Mouse (Mus musculus) midbrain, embryonic 16.5 days (tissue): ENCODE results near the gene Olfr1263. TPM values are rescaled to one million over a fixed set of nuclear protein-coding genes. Genes with fewer than 3 reads are reported as not detected.

Experiments
- ATAC-seq: fragments of 200-750 bp; cut with Nextera tagmentation; 2 replicates; pipeline ENCODE4 v1.8.0; 2017; ENCODE audit warnings: moderate TSS enrichment
- H3K27ac ChIP-seq: fragments of 300-500 bp; sonication (generic); 2 replicates; pipeline ENCODE4 v1.5.1; 2014; ENCODE audit warnings: mild to moderate bottlenecking, low read length, mixed read lengths
- H3K27me3 ChIP-seq: fragments of 300-500 bp; sonication (generic); 2 replicates; pipeline ENCODE4 v1.6.1; 2014; ENCODE audit warnings: low read depth, low read length, mixed read lengths; ENCODE audit not compliant: control insufficient read depth, insufficient read depth
- H3K36me3 ChIP-seq: fragments of 300-500 bp; sonication (generic); 2 replicates; pipeline ENCODE4 v1.6.1; 2014; ENCODE audit warnings: mild to moderate bottlenecking, low read length, moderate library complexity, mixed read lengths; ENCODE audit not compliant: control insufficient read depth, insufficient read depth
- H3K4me1 ChIP-seq: fragments of 300-500 bp; sonication (generic); 2 replicates; pipeline ENCODE4 v1.6.1; 2014; ENCODE audit warnings: mild to moderate bottlenecking, low read length, mixed read lengths; ENCODE audit not compliant: control insufficient read depth, insufficient read depth
- H3K4me2 ChIP-seq: fragments of 300-500 bp; sonication (generic); 2 replicates; pipeline ENCODE4 v1.6.1; 2014; ENCODE audit warnings: mild to moderate bottlenecking, low read length, mixed read lengths
- H3K4me3 ChIP-seq: fragments of 300-500 bp; sonication (generic); 2 replicates; pipeline ENCODE4 v1.5.1; 2014; ENCODE audit warnings: low read depth, mild to moderate bottlenecking, low read length, moderate library complexity, mixed read lengths
- H3K9ac ChIP-seq: fragments of 300-500 bp; sonication (generic); 2 replicates; pipeline ENCODE4 v1.6.1; 2014; ENCODE audit warnings: low read depth, low read length, mixed read lengths
- H3K9me3 ChIP-seq: fragments of 300-500 bp; sonication (generic); replicated peaks from 2 replicates; pipeline ENCODE4 v1.6.1; 2014; ENCODE audit warnings: mild to moderate bottlenecking, low read length, mixed read lengths; ENCODE audit not compliant: control insufficient read depth, poor library complexity, severe bottlenecking
- WGBS: fragments of 180-500 bp; shearing (Covaris S2); extraction: QIAGEN DNeasy Blood & Tissue Kit; methylation state at CpG from one replicate; pipeline ENCODE4 v1.1.7; 2014; 5-methylcytosine and 5-hydroxymethylcytosine counted together
- polyA plus RNA-seq: library from polyadenylated mRNA; unstranded; fragments of >200 nt; fragmentation: Nextera tagmentation; extraction: Ambion mirVana; gene quantifications from 2 replicates; pipeline ENCODE4 v1.2.1, GENCODE M21; 2015

Olfr1263 gene
- not detected in 2 replicates for polyA plus RNA-seq

DNA sequence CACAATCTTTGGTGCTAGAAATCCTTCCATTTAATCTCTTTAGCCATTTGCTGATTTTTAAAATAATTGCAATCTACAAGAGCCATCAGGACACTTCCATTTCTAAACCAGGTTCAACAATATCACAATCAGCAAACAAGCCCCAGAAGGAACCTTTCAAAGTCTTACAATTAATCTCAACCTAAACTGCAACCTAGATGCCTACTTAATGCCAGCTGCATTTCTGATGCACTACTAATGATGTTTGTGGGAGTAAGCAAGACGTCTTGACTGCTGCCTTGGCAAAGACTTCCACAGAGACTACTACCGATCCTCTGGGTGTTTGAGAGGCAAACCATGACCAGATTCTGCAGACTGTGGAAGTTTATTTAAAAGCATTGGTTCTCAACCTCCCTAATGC lies at the start of gene Olfr1263:
TSS of gene Olfr1263 (plus strand) at position 301 of the 400 bp plus-strand sequence.
- no peak within 1 kb of the TSS for H3K27ac ChIP-seq
- H3K4me3 ChIP-seq = no peak within 1 kb of the TSS
- H3K4me2 ChIP-seq = no peak within 1 kb of the TSS
- 81% methylated on average over 2 of the region's 2 CpGs for WGBS
- H3K9ac ChIP-seq = no peak within 1 kb of the TSS
- H3K36me3 ChIP-seq = no peaks in the 10 kb centered on the region
- no peaks in the 10 kb centered on the region for H3K4me1 ChIP-seq
- H3K27me3 ChIP-seq = no peaks in the 10 kb centered on the region
- ATAC-seq = no peak
- H3K9me3 ChIP-seq = no peaks in the 10 kb centered on the region

DNA sequence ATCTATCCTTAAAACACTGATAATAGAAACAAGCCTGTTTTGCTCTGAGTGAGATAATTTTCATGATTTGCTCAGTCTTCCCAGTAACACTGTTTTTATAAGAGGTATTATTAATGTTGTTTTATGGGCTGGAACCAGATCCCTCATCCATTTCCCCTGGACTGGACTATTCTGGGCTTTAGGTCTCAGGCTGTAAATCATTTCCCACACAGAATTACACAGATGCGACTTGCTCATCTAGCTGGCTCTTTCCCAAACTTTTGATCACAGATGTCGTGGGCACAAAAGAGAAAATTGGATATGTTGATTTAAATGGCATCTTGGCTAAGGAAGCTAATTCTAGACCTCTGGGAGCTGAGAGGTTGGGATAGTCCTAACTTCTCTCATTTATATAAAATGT lies 37.7 kb upstream of the Olfr1263 start, which contains the start of gene Olfr1260:
TSS of gene Olfr1260 (plus strand) at position 157 of the 400 bp plus-strand sequence.
- no peak within 1 kb of the TSS for H3K4me2 ChIP-seq
- ATAC-seq = no peak
- H3K9me3 ChIP-seq = no peaks in the 10 kb centered on the region
- H3K4me1 ChIP-seq = no peaks in the 10 kb centered on the region
- no peak within 1 kb of the TSS for H3K4me3 ChIP-seq
- no peaks in the 10 kb centered on the region for H3K27me3 ChIP-seq
- WGBS = 57% methylated on average over 2 of the region's 2 CpGs
- H3K27ac ChIP-seq = no peak within 1 kb of the TSS
- H3K36me3 ChIP-seq = no peaks in the 10 kb centered on the region
- no peak within 1 kb of the TSS for H3K9ac ChIP-seq

DNA sequence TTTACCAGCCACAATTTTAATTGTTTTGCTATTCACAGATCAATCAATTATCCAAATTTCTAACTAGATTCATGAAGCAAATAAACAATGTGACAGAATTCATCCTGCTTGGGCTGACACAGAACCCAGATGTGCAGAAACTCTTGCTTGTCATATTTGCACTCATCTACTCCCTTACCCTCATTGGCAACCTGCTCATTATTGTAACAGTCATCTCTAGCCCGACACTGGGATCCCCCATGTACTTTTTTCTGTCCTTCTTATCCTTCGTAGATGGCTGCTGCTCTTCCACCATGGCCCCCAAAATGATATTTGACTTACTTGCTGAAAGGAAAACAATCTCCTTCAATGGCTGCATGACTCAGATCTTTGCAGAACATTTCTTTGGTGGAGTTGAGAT lies 34.2 kb upstream of the Olfr1263 start:
- Histone ChIP-seq H3K4me1 (no peaks in the 10 kb centered on the region), H3K9ac (no peak overlapping the region), H3K4me2 (no peak overlapping the region), H3K27ac (no peak overlapping the region), H3K27me3 (no peaks in the 10 kb centered on the region), H3K4me3 (no peak overlapping the region), H3K9me3 (no peaks in the 10 kb centered on the region), H3K36me3 (no peaks in the 10 kb centered on the region)
- WGBS = 86% methylated on average over 2 of the region's 2 CpGs
- ATAC-seq = no peak

DNA sequence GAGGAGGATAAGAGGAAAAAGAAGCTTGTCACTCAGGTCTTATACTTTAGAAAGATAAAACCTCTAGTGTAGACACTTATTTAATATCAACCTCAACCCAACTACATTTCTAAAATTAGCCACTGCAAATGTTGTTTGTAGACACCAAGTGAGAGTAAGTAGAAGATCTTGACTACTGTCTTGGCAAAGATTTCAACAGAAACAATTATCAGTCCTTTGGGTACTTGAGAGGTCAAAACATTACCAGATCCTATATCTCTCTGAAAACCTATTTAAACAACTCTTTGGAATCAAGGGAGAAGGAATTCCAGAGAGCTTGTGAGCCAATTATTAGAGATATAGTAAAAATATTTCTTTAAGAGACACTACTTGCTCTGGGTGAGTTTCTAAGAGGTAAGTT lies 21.0 kb upstream of the Olfr1263 start, which contains the start of gene Olfr1261:
TSS of gene Olfr1261 (plus strand) at position 301 of the 400 bp plus-strand sequence.
- Histone ChIP-seq H3K27ac (no peak within 1 kb of the TSS), H3K9me3 (no peaks in the 10 kb centered on the region), H3K27me3 (no peaks in the 10 kb centered on the region), H3K4me2 (no peak within 1 kb of the TSS), H3K9ac (no peak within 1 kb of the TSS), H3K4me1 (no peaks in the 10 kb centered on the region), H3K36me3 (no peaks in the 10 kb centered on the region), H3K4me3 (no peak within 1 kb of the TSS)
- no peak for ATAC-seq

DNA sequence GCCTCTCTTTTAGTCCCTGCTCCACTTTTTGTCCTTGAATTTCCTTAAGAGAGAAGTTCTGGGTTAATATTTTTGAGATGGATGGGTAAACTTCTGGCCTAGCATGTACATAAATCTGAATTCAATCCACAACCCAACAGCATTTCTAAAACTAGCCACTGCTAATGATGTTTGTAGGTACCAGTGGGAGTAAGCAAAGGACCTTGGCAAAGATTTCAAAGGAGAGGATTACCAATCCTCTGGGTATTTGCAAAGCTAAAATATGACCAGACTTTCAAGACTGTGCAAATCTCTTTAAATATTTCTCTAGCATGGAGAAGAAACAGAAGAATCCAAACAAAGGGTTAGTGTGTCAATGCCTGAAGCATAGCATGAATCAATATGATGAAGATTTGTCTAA lies 12.1 kb upstream of the Olfr1263 start, which contains the start of gene Olfr1262:
TSS of gene Olfr1262 (plus strand) at position 301 of the 400 bp plus-strand sequence.
- Histone ChIP-seq H3K9ac (no peak within 1 kb of the TSS), H3K4me1 (no peaks in the 10 kb centered on the region), H3K4me3 (no peak within 1 kb of the TSS), H3K4me2 (no peak within 1 kb of the TSS), H3K27me3 (no peaks in the 10 kb centered on the region), H3K36me3 (no peaks in the 10 kb centered on the region), H3K9me3 (no peaks in the 10 kb centered on the region), H3K27ac (no peak within 1 kb of the TSS)
- no peak for ATAC-seq

DNA sequence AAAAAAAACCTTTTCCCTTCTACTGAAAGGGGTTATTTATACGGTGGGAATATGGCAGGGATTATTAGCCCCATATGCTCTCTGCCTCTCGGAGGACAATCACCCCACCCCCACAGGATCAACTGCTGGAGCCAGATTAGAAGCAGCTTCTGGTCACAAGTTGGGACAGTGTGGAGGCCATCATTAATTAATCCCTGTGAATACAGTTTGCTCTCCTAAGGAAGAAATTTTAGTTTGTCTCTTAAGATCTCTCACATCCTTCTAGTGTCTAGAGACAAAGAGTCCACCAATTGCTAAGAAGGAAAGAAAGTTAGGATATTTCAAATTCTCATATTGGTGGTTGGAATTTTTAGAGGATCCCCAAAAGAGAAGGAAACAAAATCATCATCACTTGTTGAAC lies 13.5 kb downstream of the Olfr1263 start, which contains the start of gene Olfr1264:
TSS of gene Olfr1264 (minus strand) at position 101 of the 400 bp plus-strand sequence.
- H3K9me3 ChIP-seq = no peaks in the 10 kb centered on the region
- no peak within 1 kb of the TSS for H3K9ac ChIP-seq
- H3K27ac ChIP-seq = no peak within 1 kb of the TSS
- no peaks in the 10 kb centered on the region for H3K36me3 ChIP-seq
- ATAC-seq = no peak
- H3K27me3 ChIP-seq = no peaks in the 10 kb centered on the region
- H3K4me3 ChIP-seq = no peak within 1 kb of the TSS
- WGBS = 65% methylated on average over 2 of the region's 2 CpGs
- no peaks in the 10 kb centered on the region for H3K4me1 ChIP-seq
- H3K4me2 ChIP-seq = no peak within 1 kb of the TSS

DNA sequence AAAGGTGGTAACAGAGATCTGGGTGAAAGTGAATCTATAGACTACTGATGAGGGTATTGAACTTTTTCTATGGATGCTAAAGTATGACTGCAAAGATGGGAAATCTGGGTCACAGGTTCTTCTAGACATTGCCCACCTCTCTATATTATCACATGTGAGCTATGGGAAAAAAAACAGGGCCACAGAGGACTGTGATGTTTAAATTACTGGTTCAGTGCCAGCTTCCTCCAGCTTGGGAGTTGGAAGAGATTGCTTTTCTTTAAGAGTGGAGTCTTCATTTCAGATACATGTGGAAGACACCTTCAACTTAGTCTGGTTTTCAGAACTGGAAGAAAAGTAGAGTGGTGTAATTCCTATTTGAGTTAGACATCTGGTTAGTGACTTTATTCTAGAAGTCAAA lies 23.1 kb downstream of the Olfr1263 start, which contains the start of gene Olfr1265:
TSS of gene Olfr1265 (plus strand) at position 301 of the 400 bp plus-strand sequence.
- no peaks in the 10 kb centered on the region for H3K9me3 ChIP-seq

DNA sequence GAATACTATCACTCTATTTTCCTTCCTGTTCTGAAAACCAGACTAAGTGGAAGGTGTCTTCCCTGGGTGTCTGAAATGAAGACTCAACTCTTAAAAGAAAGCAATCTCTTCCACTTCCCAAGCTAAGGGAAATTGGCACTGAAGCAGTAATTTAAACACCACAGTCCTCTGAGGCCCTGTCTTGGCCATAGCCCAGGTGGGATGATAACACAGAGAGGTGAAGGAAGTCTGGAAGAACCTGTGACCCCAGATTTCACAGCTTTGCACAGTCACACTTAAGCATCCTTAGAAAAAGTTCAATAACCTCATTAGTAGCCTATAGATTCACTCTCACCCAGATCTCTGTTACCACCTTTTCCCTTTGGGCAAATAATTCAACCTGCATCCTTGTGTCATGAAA lies 51.6 kb downstream of the Olfr1263 start, which contains the start of gene Olfr140:
TSS of gene Olfr140 (minus strand) at position 101 of the 400 bp plus-strand sequence.
- H3K4me1 ChIP-seq = no peaks in the 10 kb centered on the region
- no peak for ATAC-seq
- H3K36me3 ChIP-seq = no peaks in the 10 kb centered on the region
- no peaks in the 10 kb centered on the region for H3K27me3 ChIP-seq
- no peaks in the 10 kb centered on the region for H3K9me3 ChIP-seq
- no peak within 1 kb of the TSS for H3K4me3 ChIP-seq
- H3K27ac ChIP-seq = no peak within 1 kb of the TSS
- H3K9ac ChIP-seq = no peak within 1 kb of the TSS
- no peak within 1 kb of the TSS for H3K4me2 ChIP-seq

More for the DNA sequence above, 23.1 kb downstream of the Olfr1263 start, which contains the start of gene Olfr1265:
- H3K36me3 ChIP-seq = no peaks in the 10 kb centered on the region
- no peak within 1 kb of the TSS for H3K9ac ChIP-seq
- no peak within 1 kb of the TSS for H3K27ac ChIP-seq
- no peak for ATAC-seq
- H3K27me3 ChIP-seq = no peaks in the 10 kb centered on the region
- H3K4me3 ChIP-seq = no peak within 1 kb of the TSS
- H3K4me2 ChIP-seq = no peak within 1 kb of the TSS
- H3K4me1 ChIP-seq = no peaks in the 10 kb centered on the region
